Comparison of ENCODE assay signal across 25 mouse cellular contexts in the genomic region with DNA sequence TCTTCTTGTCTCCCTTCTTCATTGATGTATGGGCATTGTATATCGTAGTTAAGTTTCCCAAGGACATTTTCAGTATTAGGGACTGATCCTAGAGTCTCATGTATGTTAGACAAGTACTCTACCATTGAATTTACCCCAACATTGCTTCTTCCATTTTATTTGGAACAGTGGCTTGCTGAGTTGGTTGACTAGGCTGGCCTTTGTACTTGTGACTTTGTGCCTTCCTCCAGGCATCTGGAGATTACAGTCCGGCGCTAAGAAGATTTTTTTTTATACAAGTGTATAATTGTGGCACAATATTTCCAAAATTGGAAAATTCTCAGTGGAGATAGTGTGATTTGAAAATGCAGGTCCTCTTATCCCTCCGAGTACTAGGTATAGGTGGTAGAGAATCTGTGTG.
"Had no signal": no experiment of that assay in that cellular context is flagged by ENCODE, and none has a peak within 500 bp of the region (broad histone marks: within the 10 kb centered on the region; RNA-seq: fewer than 3 reads in every experiment).

No protein-coding gene starts in this region.

- H3K36me3 ChIP-seq: heart, embryonic 13.5 days; heart, embryonic 15.5 days; hindbrain, embryonic 13.5 days; hindbrain, embryonic 15.5 days; kidney, embryonic 15.5 days; limb, embryonic 13.5 days; limb, embryonic 15.5 days had no signal

- DNase-seq: gastrocnemius, adult 2 months; gastrocnemius, postnatal 10 days; gastrocnemius, postnatal 25 days; heart, adult 11 months; heart, adult 2 months; heart, postnatal 14 days; heart, postnatal 36 days; kidney, adult 18-20 months; kidney, postnatal 14 days; layer of hippocampus, adult 9-11 months; layer of hippocampus, postnatal 36 days; left cerebral cortex, postnatal 4 days had no signal

- H3K27ac ChIP-seq: gastrocnemius, adult 2 months; heart, adult 2 months; heart, embryonic 13.5 days; heart, embryonic 15.5 days; hindbrain, embryonic 13.5 days; hindbrain, embryonic 15.5 days; hindbrain, postnatal 0 days; kidney, embryonic 15.5 days; kidney, postnatal 0 days; limb, embryonic 13.5 days; limb, embryonic 15.5 days; liver, embryonic 12.5 days; liver, embryonic 14.5 days had no signal

- H3K4me3 ChIP-seq: gastrocnemius, adult 2 months; heart, adult 2 months; heart, embryonic 13.5 days; heart, embryonic 15.5 days; hindbrain, embryonic 13.5 days; hindbrain, embryonic 15.5 days; kidney, embryonic 15.5 days; limb, embryonic 13.5 days; limb, embryonic 15.5 days; liver, embryonic 12.5 days had no signal

- H3K9me3 ChIP-seq: heart, embryonic 13.5 days; heart, embryonic 15.5 days; hindbrain, embryonic 13.5 days; hindbrain, embryonic 15.5 days; kidney, embryonic 15.5 days; limb, embryonic 13.5 days; limb, embryonic 15.5 days; liver, embryonic 12.5 days had no signal

- H3K4me2 ChIP-seq: heart, embryonic 11.5 days; heart, embryonic 13.5 days; heart, embryonic 15.5 days; hindbrain, embryonic 13.5 days; hindbrain, embryonic 15.5 days; kidney, embryonic 15.5 days; limb, embryonic 13.5 days; limb, embryonic 15.5 days; liver, embryonic 12.5 days had no signal

- ATAC-seq: hindbrain, postnatal 0 days; intestine, embryonic 16.5 days; liver, embryonic 12.5 days had no signal

- H3K9ac ChIP-seq: heart, embryonic 13.5 days; heart, embryonic 15.5 days; hindbrain, embryonic 13.5 days; hindbrain, embryonic 15.5 days; kidney, embryonic 15.5 days; limb, embryonic 13.5 days; limb, embryonic 15.5 days; liver, embryonic 12.5 days; liver, embryonic 14.5 days had no signal

- H3K27me3 ChIP-seq: heart, embryonic 13.5 days; heart, embryonic 15.5 days; hindbrain, embryonic 13.5 days; hindbrain, embryonic 15.5 days; kidney, embryonic 15.5 days; limb, embryonic 13.5 days; limb, embryonic 15.5 days; liver, embryonic 12.5 days had no signal
